Mouse (Mus musculus): Measurements from ENCODE around the gene AF067063.
"Not testable (repeated sequence)": the region's sequence is repeated elsewhere in the genome, so short reads cannot be mapped to it uniquely, and the experiment has no call there.

DNA sequence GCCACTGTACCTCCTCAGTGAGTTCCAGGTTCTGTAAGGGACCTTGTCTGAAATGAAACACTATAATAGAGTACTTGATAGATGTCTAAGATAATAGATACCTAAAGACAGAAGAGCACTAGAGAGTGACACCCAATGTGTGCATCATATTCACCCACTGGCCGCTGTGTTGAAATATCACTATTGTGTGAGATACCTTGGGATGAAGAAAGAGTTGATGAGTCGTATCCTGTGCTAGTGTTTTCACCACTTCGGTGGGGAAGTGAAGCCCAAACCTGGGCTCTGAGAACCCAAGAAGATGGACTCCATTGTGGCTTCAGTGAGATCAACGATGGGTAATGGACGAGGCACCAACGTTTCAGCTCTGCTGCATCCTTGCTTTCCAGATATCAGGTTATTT is 32.4 kb upstream of the AF067063 start:
- TF ChIP-seq CTCF (IDR thresholded peaks at IDR 0.05; ENCODE audit: control insufficient read depth, insufficient read depth, insufficient read length); MAX (IDR thresholded peaks at IDR 0.05); USF1 (IDR thresholded peaks at IDR 0.05; ENCODE audit: low read depth); MYOD1 (IDR thresholded peaks at IDR 0.05; ENCODE audit: control insufficient read depth, insufficient read length, low read depth); MYOG (IDR thresholded peaks at IDR 0.05; ENCODE audit: control insufficient read depth, extremely low read depth, insufficient read length); CEBPB (IDR thresholded peaks at IDR 0.05; ENCODE audit: low read depth): not testable (repeated sequence)

Data from C2C12 (cell line).